Mouse (Mus musculus): Measurements from ENCODE around the gene Runx3. TPM values are rescaled to one million over a fixed set of nuclear protein-coding genes. Genes with fewer than 3 reads are reported as not detected.

Gene Runx3
- total RNA-seq, 2 experiments from 2014 or later: not detected

DNA sequence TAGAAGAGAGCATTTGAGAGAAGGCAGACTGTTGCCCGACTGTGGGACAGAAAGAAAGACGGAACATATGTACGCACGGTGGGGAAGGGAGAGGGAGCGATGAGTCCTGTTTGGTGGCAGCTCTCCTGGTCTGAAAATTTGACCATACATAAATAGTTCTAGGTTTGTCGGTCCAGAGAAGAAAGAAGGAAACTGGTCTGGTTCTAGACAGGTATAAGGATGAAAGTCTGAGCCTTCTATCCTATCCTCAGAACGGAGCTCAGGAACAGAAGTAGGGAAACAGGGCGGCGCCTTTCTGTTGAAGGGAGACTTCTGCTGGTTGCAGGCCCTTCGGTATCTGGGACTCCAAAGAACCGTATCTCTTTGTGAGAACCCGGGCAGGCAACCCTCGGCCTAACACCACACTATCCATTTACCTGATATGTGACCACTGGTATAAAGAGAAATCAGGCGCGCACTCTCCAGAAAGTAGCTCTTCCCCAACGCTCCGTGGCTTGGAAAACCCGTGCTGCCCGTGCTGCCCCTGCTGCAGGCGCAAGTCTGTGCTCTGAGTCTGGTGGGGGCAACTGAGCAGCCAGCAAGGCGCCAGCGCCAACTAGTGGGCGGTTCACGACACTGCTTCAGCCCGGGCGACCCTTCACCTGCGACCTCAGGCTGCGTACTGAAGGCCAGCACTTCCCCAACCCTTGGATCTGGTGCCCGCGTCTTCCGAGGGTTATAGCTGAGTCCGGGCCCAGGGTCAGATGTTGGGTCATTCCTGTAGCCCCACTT is 29.8 kb downstream of the Runx3 start:
- peak; percentile 65 to 76 for DNase-seq (ENCODE audit: low spot score in 2 of 2)

DNA sequence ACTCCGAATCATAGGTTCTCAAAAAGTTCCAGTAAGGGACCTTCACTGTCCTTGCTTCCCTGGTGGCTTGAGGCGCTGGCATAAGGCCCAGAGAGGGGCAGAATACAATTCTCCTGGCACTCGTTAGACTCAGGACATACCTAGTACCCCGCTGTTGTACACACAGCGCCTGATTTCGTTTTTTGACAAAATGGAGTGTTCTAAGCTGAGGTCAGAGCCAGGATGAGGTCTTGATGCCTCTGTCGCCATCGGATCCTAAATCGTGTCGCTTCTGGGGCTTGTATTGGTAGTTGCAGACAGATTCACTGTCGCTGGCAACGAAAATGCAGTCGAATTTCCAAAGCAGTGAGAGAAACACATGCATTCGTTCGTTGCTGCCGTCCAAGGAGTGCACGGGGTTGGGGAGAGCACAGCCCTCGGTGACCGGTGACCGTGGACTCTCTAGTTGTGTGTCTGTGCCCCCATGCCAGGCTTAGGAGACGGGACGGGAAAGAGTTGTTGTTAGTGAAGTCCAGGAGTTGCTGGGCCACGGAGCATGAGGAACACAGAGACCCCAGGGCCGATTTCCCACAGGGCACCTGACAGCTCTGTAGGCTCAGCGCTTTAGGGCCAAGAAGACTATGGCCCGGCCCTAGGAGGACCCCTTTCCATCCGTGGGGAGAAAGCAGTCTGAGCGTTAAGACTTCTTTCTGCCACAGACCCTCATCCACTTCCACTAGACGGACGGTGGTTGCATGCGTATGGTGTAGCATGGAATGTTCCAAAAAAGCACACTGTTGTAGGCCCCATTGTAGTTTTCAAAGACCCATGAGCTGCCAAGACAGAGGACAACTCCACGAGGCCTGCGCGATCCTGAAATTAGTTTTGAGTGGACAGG is 30.9 kb downstream of the Runx3 start:
- DNase-seq (ENCODE audit: low spot score in 2 of 2): peak; percentile 19 to 43

DNA sequence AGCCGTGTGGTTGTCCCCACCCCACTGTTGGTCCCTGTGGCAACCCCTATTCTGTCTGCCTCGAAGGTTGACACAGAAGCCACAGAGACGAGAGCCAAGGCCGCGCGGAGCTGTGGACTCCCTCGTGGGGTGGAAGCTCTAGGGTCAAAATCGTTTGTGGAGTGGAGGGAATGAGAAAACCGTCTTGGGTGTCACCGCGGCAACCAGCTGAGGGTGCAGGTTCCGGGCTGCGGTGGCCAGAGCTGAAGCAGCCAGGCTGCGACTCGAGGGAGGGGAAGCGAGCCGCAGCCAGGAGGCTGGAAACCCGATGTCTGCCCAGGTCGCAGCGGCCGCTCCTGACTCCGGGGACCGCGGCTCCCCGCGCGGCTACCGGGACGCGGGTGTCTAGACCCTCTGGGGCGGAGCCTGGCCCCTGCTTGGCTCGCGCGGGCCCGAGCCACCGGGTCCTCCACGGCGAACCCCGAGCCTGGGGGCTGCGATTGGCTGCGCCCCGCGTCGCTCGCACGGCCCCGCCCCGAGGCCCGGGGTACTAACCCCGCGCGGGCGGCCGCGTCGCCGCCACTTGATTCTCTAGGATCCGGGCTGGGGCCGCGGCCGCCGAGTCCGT is 31.6 kb downstream of the Runx3 start:
- DNase-seq (ENCODE audit: low spot score in 2 of 2): peak in 1 of 2 experiments; percentile 17

GRCm38 (mm10) chr4:135152834-135153259 is 32.4 kb downstream of the Runx3 start:
- DNase-seq (ENCODE audit: low spot score in 2 of 2): peak in 1 of 2 experiments; percentile 11

DNA sequence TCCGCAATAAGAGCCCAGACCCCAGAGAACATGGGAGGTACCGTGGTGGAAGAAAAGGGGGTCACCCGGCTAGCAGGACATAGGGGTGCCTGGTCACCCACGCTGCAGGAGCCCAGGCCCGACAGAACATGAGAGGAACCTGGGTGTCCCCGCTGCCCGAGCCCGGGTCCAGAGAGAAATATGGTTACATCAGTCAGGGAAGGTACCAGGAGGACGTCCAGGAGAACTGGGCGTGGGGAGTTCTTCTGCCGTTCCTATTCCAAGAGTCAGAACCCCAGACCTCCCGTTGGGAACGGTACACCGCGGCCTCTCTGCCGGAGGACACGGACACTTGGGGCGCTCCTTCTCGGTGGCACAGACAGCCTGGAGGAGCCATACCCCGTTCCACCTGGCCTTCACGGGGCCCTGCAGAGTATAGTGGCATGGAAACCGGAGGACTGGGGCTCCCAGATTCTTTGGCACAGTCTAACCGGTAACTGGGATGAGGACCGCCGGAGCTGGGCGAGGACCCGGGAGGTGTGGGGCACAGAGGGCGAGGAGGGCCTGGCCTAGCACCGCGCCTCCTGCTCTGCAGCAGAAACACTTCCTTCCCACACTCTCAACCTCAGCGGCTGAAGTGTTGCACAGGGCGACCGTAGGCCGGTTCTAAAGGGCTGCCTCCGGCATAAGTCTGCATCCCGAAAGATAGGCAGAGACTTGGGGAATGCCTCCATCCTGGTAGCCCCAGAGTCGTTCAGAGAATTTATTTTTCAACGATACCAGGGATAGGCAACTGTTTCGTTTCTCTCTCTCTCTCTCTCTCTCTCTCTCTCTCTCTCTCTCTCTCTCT is 33.0 kb downstream of the Runx3 start:
- peak in 1 of 2 experiments; percentile 22 for DNase-seq (ENCODE audit: low spot score in 2 of 2)

DNA sequence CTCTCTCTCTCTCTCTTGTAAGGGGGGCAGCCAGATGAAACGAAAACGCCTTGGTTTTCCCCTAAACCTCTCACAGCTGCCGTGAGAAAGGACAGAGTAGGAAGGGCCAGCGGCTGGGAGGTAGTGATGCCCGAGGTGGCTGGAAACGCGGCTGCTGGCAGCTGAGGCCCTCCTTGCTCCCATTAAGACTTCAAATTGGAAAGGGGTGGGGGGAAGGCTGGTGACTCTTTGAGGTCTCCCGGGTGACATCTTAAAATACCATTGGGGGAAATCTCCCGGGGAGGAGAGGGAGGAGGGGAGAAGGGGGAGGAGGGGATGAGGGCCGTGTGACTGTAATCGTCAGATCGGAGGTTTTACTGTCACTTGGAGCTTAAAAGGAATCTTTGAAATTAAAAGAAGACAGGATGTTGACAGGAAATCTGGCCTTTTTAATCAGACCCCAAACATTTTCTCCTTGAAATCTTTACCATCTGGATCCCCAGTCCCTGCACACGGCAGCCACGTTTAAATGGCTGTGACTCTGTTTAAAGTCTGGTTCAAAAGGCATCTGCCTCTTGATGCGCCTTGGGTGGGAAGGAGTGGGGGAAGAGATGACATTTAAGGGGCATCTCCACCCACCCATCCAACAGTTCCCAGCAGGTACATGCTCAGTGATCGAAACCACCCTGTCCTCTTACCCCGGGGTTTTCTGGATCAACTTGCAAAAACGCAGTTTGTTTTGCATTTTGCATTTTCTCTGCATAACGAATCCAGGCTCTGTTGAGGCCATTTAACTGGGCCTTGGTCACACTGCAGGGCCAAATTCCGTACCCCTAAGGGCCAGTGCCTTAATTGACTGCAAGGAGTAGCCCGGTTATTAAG is 33.9 kb downstream of the Runx3 start:
- peak in 1 of 2 experiments; percentile 16 for DNase-seq (ENCODE audit: low spot score in 2 of 2)

DNA sequence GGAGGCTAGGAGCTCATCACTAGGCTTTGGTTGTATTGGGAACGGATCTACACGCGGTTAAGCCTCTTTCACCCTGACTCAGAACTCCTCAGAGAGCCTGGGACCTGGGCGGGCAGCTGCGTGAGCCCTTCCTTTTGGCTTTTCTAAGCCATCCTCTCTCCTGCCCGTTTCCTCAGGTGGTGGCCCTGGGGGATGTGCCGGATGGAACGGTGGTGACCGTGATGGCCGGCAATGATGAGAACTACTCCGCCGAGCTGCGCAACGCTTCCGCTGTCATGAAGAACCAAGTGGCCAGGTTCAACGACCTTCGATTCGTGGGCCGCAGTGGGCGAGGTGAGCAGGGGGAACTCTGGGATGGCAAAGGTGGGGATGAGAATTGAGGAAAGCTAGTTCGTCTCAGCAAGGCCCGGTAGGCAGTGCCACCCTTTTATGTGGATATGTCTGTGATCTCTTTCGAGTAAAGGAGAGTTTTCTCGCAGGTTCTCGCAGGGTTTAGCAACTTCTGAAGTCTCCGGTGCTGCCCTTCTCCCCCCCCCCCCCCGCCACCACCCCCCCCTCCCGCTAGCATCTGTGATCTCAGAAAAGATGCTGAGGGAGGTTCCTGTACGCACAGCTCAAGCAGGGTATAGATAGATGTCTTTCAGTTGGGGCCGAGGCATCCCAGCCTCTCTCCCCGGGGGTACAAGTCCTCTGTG is 34.8 kb downstream of the Runx3 start:
- DNase-seq (ENCODE audit: low spot score in 2 of 2): peak in 1 of 2 experiments; percentile 8

GRCm38 (mm10) chr4:135155805-135156469 is 35.5 kb downstream of the Runx3 start:
- no peak for DNase-seq (ENCODE audit: low spot score in 2 of 2)

DNA sequence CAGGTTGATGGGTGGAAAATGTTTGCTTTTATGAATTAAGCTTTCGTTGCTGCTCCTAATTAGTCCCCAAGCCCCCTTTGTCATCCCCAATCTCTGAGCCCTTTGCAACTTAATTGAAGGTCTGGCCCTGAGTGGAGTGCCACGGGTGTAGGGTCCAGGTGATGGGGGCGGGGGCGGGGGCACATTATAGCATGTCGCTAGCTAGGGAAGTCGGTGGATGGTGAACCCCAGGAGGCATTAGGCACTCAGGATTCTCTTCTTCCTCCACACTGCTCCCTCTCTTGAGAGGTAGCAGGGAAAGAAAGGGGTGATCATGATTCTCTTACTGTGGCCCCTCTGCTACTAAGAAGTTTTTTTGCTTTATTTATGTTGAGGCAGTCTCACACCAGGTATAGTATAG is 36.1 kb downstream of the Runx3 start:
- no peak for DNase-seq (ENCODE audit: low spot score in 2 of 2)

DNA sequence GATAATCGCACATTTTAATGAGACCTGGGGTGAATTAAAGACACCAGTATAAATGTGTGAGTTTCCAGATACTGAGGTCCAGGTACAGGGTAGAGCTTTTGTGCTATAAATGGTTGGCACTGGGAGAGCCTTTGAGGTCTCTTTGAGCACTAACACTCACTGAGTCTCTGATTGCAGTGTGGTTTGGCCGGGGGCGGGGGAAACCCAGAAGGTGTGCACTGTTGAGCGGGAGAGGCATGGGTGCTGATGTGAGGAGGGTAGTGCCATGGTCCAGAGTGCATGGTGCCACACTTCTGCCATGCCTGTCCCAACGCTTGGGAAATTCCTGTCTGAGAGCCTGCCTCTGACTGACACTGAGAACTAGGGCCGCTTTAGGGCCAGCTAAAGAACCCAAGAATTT is 36.9 kb downstream of the Runx3 start:
- no peak for DNase-seq (ENCODE audit: low spot score in 2 of 2)

DNA sequence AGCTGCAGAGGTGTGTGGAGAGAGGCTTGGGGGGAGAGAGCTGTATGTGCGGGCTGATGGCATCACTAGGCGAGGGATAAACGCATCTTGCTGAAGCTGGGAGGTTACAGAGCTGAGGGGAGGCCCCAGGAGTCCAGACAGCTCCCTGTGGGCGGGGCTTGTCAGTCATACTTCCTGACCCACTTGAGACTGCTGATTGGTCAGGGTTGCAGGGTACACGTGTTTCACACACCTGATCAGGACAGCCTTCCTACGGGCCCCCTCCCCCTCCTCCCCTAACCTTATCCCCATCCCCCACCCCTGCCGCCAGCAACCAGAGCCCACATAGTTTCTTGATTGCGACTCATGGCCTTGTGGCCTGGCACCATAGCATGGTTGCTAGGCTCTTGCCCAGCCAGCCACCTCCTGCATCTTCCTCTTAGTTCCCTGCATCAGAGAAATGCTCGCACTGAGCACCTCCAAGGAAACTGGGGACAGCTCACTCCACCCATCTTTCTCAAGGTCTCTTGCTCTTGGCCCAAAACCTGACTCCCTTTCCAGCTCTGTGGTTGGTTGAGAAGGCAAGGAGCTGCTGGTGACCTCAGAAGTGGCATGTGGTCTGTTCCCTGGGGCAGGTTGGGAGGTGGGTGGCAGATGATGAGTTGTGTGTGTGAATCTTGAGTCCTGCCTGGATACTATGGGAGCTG is 38.4 kb downstream of the Runx3 start:
- no peak for DNase-seq (ENCODE audit: low spot score in 2 of 2)

DNA sequence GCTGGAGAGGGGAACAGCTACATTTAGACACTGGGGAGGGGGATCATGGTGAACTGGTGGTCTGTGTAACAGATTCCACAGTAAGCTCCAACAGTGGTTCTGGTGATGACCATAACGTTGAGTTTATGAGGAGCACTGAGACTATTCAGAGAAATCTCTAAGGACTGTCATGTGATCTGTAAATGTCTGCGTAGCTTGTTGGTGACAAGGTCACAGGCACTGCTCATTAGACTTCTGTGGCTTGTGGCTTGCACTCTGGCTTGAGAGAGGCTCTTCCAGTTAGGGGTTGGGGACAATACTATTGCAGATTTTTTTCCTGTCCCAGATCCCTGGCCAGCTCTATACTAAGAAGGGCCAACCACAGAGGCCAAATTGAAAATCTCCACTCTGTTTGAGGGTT is 39.2 kb downstream of the Runx3 start:
- no peak for DNase-seq (ENCODE audit: low spot score in 2 of 2)

DNA sequence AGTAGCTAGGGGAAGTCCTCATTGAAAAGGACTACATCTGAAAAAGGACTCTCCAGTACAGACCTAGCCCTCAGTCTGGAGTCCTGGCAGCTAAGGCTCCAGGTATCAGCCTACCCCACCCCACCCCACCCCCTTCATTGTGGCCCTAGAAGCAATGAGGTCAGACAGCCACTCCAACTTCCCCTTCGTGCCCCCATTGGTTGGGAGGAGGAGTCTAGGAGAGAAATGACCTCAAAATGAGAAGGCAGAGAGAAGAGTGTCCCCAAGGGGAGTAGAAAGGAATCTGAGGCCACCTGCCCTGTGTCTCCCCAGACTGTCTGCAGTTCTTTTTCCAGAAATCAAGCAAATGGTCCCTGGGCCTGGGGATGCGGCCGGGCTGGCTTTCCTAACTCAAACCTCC is 39.7 kb downstream of the Runx3 start:
- DNase-seq (ENCODE audit: low spot score in 2 of 2): no peak

GRCm38 (mm10) chr4:135161441-135161840 is 41.0 kb downstream of the Runx3 start:
- no peak for DNase-seq (ENCODE audit: low spot score in 2 of 2)

DNA sequence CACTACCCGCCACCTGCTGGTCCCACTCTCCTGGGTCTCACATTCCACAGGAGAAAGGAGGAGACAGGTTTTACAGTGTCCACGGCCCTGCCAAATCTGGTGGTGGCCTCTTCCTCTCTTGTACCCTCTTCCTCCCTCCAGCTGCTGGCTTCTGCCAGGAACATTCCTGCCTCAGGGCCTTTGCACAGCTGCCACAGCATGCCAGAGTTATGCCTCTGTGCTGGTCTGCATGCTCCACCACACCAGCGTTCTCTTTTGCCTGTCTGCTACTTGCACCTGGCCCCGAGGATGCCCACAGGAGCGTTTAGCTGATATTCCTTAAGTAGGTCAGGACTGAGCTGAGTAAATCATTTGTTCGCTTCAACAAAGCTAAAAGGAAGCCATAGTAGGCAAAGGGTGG is 45.3 kb downstream of the Runx3 start:
- no peak for DNase-seq (ENCODE audit: low spot score in 2 of 2)

DNA sequence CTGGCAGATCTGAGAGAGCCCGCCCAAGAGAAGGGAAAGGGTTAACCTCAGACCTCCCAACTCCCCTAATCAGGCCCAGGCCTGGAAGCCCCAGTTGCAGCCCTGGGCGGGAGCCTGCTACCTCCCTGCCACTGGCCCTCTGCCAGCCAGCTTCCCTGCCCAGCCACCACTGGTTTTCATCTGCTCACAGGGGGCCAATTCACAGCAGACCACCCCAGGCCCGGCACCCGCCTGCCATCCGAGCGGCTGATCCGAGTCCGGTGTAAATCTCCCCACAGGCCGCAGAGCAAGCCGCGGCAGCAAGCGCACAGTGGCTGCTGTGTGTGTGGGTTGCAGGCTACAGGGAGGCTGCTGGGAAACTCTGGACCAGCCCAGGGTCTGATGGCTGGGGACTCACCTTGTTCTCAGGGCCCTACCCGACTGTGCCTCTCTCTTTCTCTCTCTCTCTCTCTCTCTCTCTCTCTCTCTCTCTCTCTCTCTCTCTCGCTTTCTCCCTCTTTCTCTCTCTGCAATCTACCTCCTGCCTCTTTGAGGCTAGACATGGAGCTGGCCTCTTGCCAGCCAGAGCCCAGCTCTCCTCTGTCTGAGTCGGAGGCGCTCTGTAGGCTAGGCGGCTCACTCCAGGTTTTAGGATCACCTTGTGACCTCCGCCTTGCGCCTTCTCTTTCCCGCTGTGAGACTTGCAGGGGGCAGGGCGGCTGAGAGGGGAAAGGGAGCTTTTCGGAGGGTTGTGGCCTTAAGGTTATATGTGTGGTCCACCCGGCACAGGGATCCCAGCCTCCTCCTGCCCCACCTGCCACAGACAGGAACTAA is 46.2 kb downstream of the Runx3 start:
- peak in 1 of 2 experiments; percentile 18 for DNase-seq (ENCODE audit: low spot score in 2 of 2)

DNA sequence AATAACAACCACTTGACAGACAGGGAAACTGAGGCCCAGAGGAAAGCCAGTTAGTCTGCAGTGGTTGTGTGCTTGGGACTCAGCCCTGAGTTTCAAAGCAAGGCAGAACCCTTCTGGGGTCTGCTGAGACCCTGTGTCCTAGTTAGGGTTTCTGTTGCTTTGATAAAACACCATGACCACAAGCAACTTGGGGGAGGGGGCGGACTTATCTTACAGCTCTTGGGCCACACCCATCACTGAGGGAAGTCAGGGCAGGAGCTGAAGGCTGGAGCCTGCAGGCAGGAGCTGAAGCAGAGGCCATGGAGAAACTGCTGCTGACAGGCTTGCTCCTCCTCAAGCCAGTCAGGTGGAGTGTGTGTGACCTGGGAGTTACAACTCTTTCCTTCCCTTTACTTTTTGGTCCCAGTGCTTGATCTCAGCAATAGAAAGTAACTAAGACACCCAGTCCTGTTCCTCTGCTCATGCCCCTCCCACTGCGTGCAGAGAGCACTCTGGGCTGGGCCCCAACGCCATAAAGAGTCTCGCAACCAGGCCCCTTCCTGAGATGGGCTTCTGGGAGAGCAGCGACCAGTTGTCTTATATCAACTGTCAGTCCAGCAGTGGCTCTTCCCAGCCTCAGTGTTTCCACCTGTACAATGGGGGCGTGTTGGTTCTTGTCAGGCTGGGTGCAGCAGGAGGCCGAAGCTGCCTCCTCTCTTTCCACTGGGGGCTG is 47.5 kb downstream of the Runx3 start:
- DNase-seq (ENCODE audit: low spot score in 2 of 2): no peak
